Mouse (Mus musculus): ENCODE measurements at regions not wholly inside any gene's neighbourhood (a gene's known extent, or its start where the extent isn't known, plus 50 kb on each side); places are given as distances from the start of the nearest gene placed in this dataset.
"Not testable (repeated sequence)": the region's sequence is repeated elsewhere in the genome, so short reads cannot be mapped to it uniquely, and the experiment has no call there.

- TF ChIP-seq CTCF (IDR thresholded peaks at IDR 0.05; ENCODE audit: low read depth); EP300 (optimal IDR thresholded peaks at IDR 0.05): not testable (repeated sequence)
Measured at GRCm38 (mm10) chr6:47739696-47740095, 73.5 kb downstream of the Pdia4 start.

Data from stomach, postnatal 0 days (tissue).